Mouse (Mus musculus) brain, adult 2 months (tissue): Measurements from ENCODE around the gene Ptpn12.

Source experiments
- DNase-seq: peaks from one replicate; pipeline ENCODE4 v3.0.0; 2011; ENCODE audit warnings: low read depth, low spot score

Gene Ptpn12

DNA sequence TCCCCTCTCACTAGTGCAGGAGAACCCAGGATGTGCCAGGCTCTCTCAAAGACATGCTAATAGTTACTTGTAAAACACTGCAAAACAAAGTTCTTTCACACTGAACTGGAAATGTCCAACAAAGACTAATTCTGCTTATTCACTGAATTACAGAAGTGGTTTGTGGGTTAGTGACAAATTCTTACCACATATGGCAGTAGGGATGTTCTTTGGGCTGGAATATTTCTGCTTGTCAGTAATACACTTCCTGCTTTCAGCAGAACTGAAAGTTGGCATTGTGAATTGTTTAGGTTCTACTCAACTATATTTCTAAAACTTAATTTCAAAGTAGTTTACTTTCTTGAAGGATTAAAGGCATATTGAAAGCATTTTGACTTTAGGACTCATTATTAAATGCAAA, 25.5 kb downstream of the Ptpn12 start:
- no peak for DNase-seq

DNA sequence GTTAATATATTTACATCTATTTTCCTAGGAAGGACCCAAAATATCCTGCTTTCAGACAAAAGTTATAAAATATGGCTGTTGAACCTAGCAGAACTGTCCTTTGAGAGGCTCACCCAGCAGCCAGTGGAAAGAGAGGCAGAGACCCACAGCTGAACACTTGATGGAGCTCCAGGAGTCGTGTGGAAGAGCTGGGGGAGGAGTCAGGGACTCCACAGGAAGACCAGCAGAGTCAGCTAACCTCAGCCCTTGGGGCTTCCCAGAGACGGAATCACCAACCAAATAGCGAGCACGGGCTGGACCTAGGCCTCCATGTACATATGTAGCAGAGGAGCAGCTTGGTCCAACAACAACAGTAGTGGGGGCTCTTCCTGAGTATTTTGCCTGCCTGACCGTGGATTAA, 38.6 kb downstream of the Ptpn12 start:
- DNase-seq, result peak; percentile 26

DNA sequence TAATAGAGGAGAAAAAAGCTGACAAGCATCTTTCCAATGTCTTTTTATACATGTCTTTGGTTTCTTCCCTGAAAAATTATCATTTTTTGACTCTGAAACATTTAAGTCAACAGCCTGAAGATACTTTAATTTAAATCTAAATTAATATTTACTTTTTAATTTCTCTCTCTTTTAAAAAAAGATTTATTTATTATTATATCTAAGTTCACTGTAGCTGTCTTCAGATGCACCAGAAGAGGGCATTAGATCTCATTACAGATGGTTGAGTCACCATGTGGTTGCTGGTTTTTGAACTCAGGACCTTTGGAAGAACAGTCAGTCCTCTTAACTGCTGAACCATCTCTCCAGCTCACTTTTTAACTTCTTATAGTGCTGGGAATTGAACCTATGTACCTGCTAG, 44.8 kb downstream of the Ptpn12 start:
- no peak for DNase-seq

DNA sequence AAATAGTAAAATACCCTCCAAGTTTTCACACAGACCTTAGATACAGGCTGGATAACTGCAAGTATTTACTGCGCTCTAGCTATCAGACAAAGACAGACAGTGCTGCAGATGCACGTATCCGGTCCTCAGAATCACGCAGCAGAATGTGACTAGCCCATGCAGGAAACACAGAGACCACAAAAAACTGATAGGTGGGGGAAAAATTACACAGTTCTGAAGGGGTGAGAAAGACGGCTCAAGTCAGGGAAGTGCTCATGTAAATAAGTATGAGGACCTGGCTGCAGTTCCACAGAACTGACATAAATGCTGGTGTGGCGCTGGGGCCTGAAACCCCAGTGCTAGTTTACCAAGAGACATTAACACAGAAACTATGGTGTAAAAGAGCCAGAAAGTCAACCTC, 53.0 kb downstream of the Ptpn12 start:
- DNase-seq, result no peak

DNA sequence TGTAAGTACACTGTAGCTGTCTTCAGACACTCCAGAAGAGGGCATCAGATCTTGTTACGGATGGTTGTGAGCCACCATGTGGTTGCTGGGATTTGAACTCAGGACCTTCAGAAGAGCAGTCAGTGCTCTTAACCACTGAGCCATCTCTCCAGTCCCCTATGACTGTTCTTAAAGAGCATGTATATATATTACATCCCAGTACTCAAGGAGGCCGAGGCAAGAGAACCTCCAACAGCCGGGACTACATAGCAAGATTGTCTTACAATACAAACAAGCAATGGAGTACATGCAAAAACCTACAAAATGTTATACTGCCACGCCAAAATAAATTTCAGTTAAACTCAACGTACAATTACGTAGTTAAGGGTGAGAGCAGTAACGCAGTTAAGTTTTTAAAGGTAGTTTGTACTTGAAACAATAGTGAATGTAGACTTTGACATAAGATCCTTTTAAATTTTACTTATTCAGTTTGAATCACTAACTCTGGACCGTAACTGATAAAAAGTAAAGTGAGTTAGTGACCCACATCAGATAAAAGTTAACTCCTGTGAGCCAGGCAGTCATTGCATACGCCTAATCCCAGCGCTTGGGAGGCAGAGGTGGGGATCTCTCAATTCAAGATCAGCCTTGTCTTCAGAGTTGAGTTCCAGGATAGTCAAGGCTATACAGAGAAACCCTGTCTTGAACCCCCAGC, 53.9 kb downstream of the Ptpn12 start:
- no peak for DNase-seq

DNA sequence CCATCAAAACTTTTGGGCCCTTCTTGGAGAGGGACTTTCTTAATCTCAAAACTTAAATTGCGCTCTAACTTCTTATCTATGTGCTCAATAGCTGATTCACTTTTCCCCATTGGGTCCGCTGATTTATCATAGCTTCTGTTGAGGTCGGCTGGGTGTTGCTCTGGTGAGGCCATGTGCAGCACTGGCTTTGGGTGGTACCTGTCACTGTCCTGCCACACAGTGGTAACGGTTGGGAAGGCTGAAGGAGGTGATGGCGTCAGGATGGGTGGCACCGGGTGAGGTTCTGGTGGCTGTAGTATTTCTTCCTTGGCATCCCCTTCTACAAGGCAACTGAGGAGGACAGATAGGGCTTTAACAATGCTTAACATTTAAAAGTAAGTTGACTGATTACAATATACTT, 57.3 kb downstream of the Ptpn12 start:
- no peak for DNase-seq

DNA sequence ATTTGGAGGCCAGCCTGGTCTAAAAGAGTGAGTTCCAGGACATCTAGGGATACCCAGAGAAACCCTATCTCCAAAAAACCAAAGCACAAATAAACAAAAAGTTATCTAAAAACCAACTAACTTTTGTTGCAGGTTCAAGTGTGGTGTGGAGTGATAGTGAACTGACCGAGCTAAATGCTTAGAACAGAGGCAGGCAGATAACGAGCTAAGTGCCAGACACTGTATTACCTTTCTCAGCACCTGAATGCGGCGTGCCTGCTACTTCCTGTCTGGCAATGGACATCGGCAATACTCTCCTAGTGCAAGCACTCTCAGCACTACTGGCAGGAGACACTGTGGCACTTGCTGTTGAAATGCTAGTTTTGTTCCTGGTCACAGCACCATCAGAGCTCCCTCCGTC, 58.2 kb downstream of the Ptpn12 start:
- no peak for DNase-seq

DNA sequence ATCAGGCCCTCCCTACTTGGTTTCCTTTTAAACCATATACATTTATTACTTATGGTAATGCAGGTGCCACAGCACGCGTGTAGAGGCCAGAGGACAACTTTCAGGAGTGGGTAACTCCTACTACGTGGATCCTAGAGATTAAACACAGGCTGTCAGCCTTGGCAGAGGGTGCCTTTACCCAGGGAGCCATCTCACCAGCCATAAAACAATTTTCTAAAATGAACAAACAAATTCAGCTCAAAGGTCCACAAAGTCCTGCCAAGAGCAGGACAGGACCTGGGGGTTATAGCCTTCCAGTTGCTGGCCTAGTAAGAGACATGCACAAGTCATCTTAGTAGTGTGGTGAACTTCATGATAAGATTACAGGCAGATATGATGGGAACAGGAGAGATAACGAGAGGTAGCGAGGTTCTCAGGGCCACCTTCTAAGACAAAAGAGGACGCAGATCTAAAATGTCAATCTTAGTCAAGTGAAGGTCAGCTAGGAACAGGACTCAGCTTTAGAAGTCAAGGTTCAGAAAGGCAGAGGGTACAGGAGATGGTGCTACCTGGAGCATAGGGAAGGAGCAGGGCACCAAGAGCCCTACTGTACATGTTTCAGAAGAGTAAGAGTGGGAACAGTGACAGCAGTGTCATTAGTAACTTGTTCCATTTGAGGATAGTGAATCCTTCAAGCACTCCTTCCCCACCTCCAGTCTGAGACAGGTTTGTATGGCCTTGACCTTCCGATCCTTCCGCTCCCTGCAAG, 65.5 kb downstream of the Ptpn12 start:
- no peak for DNase-seq

DNA sequence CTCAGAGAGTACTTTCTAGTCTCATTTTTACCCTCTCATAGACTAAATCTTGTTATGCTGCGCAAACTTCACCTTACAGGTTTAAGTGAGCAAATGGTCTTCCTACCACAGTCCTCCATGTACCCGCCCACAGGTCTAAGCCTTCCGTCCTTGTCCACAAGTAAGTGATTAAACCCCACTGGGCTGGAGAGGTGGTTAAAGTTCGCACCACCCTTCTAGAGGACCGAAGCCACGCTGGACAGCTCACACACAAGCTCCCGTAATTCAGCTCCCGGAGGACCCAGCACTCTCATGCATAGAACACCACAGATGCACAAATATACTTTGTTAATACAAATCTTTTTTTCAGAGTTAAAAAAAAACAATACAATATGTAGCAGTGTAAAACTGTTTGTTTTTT, 69.4 kb downstream of the Ptpn12 start:
- no peak for DNase-seq

DNA sequence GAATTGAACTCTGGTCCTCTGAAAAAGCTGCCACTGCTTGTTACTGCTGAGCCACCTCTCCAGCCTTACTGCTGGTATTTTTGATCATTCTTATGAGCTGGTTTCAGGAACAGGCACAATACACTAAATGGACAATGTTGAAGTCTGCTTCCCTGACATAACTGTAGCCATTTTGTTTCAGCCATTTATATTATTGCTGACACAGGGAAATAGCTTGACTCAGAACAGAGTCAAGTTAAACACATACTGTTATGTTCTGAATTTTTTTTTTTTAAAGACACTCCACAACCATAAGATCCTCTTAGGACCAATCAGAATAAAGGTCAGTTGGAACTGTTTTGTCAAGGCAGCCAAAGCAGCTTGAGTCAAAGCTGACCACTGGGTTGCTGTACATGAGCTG, 72.2 kb downstream of the Ptpn12 start:
- DNase-seq, result no peak

DNA sequence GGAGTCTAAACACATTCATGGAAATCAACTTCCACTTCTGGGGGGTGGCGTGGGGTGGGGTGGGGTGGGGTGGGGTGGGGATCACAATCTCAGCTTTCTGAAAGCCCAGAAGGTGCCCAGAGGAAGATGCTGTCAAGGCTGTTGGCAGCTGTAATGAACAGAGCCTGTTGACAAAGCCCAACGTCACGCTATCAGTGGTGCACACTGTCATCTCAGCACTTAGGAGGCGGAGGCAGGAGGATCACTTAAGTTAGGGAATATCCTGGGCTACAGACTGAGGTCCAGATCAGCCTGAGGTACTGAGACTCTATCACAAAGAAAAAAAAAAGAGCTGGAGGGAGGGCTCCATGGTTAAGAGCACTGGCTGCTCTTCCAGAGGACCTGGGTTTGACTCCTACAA, 81.0 kb downstream of the Ptpn12 start:
- DNase-seq, result no peak

DNA sequence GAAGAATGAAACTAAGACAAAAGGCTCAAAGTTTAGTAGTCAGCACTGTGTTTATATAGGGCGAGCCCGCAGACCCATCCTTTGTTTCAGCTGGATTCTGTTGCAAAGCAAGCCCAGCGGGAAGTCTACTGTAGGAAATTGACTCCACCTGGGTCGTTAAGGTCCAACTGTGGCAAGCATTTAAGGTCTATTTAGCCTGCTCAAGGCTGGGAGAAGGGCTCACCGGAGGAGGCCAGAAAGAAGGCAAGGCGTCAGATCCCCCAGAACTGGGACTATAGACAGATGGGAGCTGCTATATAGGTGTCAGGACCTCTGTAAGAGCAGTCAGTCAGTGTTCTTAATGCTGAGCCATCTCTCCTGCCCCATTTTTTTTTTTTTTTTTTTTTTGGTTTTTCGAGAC, 81.7 kb downstream of the Ptpn12 start:
- no peak for DNase-seq

DNA sequence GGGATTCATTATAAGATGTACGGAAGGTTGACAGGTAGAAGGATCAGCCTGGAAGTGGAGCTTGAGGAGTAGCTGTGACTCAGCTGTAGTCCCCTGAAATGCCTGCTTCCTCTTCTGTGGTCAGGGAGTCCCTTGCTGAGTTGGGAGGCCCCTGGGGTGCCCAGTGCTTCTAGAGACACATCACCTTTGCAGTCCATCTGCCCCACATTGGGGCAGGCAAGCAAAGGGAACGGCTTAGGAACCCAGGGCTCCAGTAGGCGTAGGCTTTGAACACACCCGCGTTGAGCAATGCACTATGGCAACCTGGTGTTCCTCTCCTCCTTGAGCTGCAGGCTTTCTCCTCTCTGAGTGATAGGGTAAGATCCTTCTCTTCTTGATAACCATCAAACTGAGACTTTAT, 82.6 kb downstream of the Ptpn12 start:
- DNase-seq, result no peak

DNA sequence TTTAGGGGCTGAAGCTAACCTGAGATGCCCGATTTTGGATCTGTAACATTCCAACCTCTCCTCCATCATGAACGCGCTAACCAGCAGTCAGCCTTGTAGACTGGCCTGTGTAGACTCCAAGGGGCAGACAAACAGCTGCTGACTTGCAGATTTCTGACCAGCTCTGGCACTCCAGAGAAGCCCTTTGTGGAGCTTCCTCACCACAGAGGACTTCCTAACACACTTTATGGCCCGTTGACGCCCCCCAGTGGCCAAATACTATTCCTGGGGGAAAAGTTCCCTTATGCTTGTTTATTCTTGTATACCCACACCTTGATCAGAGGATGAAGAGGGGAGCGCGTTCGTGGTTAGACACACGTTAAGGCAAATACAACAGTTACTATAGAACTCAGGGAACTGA, 86.7 kb downstream of the Ptpn12 start:
- peak; percentile 71 for DNase-seq

DNA sequence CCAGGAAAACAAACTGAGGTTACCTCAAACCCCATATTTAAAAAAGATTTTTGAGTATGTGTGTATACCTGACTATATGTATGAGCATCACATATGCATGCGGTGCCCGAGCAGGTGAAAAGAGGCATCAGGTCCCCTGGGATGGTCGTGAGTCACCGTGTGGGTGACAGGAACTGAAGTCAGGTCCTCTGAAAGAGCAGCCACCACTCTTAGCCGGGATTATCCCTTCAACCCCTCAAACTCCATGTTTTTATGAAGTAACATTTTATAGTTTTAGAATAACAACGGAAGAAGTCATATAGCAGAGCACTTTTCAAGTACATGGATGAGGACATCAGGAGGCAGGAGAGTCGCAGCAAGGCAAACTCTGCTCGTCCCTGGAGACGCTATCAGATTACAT, 87.2 kb downstream of the Ptpn12 start:
- DNase-seq, result no peak

DNA sequence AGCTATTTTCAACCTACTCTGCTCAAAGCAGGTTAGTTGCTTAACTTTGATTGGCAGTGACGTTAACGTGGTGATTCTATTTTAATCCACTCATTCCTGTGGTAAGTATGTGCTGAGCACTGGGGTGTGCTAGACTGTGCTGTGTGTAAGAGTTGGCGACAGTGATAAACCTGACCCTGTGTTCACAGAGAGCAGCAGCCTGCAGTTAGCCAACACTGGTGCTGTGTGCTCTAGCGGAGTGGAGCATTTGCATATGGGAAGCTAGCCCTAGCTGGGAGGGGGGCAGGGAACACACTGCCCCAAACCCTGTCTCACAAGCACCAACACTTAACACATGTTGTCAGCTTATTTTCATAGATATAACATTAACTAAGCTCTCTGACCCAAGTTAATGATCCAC, 87.8 kb downstream of the Ptpn12 start:
- DNase-seq, result no peak

DNA sequence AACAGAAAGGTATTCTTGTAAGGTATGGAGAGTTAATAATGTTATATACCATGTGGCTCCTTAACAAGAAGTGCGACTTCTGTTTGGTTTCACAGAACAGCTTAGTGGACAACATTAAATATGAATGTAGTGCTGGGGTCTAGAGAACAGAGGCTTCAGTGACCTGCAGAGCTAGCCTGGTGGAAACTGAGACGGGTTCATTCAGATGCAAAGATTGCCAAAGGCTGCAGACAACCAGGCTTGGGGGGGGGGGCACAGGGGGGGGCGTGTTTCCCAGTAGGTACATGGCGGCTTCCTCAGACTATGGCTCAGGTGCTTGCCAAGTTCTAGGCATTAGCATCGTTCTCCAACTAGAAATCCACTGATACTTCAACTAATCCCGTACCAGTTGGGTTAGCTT, 91.3 kb downstream of the Ptpn12 start:
- DNase-seq, result no peak

DNA sequence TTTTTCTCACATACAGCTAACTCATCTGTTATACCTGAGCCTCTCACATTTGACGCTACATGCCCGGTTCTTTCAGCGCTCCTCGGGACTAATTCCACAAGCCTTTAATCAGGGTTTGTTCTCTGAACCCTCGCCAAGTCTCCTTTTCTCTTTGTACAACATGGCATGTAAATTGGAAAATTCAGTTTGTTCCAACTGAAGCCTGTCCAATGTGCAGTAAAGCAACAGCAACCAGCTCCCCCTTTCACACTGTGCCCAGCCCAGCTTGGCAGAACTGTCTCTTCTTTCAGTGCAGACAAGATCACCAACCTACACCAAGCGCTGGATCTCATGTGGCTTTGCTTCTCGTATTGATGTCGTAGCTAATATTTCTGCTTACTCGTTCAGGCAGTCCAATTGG, 92.4 kb downstream of the Ptpn12 start:
- DNase-seq, result peak; percentile 49

DNA sequence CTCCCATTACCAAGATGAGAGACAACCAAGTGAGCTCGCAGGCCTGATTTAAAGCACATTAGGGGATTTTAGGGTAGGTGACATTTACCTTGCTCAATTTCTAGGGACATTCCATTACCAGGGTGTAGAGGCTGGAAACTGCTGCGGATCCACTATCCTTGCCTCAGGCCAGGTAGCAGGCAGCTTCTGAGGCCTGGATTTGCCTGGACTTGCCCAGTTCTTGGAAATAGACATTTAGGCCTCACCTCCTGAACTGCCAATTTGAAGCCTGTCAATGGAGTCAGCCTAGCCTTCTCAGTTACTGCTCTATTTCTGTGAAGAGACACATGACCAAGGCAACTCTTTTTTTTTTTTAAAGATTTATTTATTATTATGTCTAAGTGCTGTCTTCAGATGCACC, 94.8 kb downstream of the Ptpn12 start:
- DNase-seq, result no peak

DNA sequence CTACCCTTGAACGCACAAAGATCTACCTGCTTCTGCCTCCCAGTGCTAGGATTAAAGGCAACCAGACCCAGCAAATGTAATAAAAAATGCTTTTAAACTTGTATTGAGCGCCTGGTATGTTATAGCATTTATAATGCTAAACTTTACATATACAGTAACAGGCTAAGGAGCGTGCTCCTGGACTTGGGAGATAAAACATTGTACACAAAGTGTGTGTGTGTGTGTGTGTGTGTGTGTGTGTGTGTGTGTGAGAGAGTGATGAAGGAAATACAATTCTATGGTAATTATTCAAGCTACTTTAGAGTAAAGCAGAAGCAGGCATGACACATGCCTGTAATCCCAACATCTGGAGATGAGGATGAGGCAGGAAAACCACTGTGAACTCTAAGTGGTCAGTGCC, 99.4 kb downstream of the Ptpn12 start, which contains the start of gene Rsbn1l:
Gene Rsbn1l (minus strand): TSS at position 101 of the 400 bp plus-strand sequence.
- DNase-seq, result no peak

DNA sequence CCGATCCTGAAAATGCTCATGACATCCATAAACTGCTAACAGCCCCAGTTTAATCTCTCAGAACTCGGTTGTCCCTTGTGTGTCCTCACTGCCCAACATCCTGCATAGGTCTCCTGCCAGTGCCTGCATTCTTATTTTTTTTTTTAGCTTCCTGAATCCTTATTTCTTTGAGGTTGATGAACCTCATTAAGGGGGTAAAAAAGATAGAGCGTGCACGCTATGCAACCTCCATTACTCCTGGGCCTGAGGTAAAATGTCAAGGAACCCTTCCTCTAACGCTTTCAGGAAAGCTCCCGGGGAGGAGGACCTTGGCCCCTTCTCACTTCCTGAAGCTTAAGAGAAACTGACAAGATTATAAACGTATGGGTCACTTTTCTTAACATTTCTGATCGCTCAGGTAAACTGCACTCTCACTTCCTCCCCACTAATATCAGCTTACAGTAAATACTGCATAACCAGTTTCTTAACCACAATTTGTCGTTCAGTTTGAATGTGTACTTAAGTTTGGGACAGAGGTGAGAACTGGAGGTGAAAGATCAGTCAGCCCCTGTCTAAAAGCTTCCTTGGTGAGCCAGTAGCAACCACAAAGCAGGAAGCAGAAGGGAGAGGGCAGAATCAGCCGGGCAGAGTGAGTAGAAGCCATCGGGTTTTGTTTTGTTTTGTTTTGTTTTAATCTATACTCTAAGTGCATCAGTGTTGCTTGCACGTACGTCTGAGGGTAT, 100.4 kb downstream of the Ptpn12 start:
- no peak for DNase-seq

DNA sequence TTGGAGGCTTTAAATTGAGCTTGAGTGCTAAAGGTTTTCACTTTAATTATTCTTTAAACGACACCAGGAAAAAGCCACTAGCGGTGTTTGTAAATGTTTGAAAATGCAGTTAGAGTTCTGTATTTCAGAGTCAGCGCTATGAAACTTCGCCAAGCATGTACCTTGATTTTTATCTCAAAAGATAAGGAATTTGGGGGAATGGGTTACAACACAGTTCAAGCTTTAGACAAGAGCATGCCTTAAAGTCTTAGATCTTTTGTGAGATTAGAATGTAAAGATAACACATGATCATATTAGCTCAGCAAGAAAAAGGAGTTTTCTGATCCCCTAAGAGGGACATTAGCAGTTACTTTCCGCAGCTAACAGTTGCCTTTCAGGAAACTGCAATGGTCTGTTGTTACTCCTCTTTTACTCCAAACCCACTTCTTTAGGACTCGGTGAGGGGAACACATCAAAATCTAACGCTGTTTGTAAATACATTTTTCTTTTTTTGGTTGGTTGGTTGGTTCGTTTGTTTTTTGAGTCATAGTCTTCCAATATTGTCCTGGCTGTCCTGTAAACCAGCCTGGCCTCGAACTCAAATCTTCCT, 103.3 kb downstream of the Ptpn12 start:
- DNase-seq, result no peak
